Mouse (Mus musculus): ENCODE results near the gene Extl1.

The Extl1 gene

GRCm38 (mm10) chr4:134388397-134388796 is 4.7 kb upstream of the Extl1 start:
- peak; percentile 83 to 87 for DNase-seq

DNA sequence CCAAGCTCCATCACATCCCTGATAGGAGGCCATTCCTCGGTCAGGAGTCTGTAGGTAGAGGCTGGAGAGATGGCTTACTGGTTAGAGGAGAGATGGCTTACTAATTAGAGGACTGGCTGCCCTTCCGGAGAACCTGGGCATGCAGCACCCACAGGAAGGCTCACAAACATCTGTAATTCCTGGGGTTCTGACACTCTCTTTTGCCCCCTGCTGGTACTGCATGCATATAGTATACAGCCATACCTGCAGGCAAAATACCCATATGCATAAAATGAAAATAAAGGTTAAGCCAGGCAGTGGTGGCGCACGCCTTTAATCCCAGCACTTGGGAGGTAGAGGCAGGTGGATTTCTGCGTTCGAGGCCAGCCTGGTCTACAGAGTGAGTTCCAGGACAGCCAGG is 3.6 kb upstream of the Extl1 start:
- DNase-seq = no peak

DNA sequence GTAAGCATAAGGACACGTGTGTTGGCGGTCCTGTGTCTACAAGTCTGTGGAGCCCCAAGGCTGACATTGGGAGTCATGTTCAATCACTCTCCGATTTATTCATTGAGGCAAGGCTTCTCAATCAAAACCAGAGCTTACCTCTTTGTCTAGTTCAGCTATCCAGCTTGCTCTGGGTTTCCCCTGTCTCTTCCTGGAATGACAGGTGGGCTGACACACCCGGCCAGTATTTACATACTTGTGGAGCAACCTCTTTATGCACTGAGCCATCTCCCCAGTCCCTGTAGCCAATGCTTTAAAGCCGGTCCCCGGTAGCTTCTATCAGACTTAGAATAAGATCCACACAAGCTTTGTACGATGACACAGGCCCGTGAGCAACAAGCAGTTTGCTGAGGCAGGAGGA is 4.1 kb downstream of the Extl1 start:
- no peak for DNase-seq

DNA sequence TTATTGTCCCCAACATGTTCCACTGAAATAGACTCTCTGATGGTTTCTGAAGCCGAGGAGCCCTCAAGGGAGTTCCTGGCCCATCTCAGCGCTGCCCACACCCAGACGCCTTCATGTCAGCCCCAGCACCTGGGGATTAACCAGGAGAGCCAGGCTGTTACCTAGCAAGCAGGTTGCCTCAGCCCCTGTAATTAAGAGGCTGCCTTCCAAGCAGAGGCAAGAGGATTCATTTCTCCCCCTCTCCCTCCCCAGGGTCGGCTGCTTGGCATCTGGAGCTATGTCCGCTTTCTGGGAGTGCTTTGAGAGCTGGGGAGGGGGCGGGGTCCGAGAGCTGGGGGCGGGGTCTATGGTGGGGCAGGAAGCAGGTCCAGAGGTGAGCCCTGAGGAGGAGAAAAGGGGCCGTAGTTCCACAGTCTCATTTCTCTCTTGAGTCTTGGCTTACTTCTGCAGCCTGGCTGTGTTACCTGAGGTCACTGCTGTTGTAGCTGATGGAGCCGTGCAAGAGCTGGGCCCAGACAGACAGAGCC is 5.5 kb downstream of the Extl1 start:
- DNase-seq = no peak

DNA sequence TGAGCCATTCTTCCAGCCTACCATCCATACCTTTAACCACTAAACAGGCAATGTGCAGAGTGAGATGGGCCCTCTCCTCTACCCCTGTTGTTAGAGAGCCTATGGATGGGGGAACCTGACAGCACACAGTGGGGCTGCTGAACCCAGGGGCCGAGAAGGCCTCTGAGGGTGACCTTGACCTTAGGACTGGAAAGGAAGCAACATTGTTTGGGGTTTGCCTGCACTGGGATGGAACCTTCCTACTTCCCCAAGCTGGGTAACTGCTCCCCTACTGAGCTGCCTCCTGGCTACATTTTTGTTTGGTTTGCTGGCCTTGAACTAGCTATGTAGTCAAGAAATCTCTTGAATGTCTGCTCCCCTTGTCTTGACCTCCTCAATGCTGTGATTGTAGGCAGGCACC is 9.3 kb downstream of the Extl1 start:
- DNase-seq = no peak

- DNase-seq = peak; percentile 32 to 35
These were observed 10.4 kb downstream of the Extl1 start for GRCm38 (mm10) chr4:134373295-134373694.

DNA sequence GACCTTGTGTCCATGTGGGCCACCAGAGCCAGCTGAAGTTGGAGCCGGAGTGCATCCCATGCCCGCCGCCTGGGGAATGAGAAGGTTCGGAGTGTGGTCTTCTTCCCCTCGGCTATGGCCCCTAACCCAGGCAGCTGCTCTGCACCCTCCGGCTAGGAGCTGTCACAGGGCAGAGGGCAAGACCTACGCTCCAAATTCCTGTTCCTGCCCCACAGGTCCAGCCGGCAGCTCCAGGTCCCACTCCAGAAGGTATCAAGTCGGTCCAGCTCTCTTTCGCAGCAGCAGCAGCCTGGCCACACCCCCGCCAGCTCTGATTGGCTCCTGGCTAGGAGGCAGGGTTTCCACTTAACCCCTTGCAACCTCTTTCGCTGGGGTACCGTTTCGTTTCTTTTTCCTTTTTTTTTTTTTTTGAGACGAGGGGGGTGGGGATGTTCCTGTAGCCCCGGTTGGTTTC is 11.3 kb downstream of the Extl1 start:
- peak; percentile 90 to 91 for DNase-seq

GRCm38 (mm10) chr4:134371316-134371855 is 12.3 kb downstream of the Extl1 start:
- DNase-seq = peak; percentile 28 to 37

DNA sequence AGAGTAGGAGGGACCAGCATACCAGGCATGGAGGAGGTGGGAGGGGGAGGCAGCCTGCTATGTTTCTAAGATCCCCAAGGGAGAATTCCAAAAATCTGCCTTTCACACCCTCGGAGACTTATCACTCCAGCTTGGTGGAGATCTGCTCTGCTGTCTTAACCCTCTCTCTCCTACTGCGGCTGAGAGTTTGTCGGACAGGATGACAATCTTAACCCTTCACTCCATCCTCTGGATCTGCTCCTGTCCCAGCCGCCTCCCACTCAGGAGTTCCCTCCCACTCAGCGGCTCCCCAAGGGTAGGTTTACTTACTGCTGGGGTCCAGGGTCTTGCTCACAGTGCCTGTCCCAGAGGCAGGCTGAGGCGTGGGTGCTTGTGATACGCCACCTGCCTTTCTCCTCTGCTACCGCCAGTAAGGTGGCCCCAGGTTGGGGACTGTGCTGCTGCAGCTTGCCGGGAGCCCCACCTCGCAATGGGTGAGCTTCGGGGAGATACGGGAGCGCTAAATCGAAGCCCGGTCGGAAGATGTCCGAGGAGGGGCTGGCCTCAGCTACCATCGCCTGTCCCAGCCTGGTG is 12.9 kb downstream of the Extl1 start:
- no peak for DNase-seq

DNA sequence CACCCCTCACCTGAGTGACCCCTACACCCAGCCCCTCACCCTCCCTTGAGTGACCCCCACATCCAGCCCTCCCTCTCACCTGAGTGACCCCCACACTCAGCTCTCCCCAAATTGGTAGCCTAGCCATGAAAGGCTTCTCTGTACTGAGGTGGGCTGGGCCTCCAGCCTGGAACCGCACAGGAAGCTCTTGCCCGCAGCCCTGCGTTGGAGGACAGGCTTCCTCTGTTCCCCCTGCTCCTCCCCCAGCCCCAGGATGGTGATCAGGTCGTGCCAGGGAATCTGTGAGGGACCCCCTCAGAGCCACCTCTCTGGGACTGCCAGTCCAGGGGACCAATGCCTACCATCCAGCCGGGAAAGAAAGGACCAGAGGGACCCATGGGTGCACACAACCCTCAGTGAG is 18.4 kb downstream of the Extl1 start:
- DNase-seq = no peak

DNA sequence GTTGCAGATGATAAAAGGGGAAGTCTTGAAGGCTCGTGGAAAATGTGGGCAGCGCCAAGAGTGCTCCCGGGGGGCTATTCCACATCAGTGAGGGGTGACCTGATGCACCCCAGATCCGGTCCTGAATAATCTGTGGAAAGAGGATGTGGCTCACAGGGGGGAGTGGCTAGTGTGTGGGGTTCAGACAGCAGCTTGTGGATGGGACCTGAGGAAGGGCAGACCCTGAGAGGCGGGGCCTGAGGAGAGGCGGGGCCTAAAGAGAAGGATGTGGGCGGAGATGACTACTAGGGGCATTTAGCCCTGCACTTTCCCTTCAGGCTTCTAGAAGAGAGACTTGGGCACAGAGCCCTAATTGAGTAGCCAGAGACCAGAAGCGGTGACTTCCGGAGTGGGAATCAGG is 21.1 kb downstream of the Extl1 start:
- DNase-seq = no peak

DNA sequence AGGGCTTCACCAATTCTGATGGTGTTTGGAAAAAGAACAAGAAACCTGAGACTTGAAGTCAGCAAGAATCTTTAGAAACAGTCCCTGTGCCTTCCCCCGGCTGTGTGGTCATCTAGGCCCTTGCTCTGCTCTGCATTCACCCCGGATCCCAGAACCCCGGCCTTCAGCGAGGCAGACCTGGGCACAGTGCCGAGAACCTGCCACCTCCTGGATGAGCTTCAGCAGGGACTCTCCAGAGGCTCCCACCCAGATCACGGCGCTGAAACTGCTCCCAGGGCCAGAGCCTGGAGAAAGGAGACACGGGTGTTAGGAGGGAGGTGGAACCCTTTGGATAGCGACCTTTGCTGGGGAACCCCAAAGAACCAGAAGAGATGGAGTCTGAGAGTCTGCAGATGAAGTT is 21.5 kb downstream of the Extl1 start:
- peak; percentile 38 to 60 for DNase-seq

DNA sequence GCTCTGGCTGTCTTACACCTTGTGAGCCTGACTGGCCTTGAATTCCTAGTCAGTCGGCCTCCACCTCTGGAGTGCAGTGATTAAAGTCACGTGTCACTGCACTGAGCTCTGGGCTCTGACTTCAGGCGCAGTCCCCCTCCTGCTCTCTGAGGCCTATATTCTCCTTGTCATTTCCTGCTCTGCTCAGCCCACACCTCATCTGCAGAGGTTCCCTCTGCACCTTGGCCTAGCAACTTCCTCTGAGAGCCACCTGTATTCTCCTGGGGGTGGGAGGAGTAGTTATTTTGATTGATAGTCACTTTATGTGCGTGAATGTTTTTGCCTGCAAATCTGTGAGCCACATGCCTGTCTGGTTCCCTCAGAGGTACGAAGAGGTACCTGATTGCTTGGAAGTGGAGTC is 22.4 kb downstream of the Extl1 start:
- no peak for DNase-seq

DNA sequence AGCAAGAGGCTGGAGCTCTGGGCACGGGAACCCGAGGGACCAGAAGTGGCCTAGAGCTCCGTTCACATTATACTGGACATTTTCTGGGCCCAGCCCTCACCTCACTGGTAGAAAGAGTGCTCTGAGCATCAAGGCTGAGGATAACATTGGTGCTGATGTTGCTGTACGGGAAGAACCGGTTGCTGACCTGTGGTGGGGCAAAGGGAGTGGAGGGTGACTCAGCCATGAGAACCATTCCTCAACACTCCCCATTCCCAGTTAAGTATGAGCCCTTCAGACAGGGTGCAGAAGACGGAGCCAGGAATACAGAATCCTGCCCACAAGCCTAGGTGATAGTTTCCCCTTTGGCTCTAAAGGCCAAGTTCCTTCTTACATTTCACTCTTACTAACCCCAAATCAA is 24.0 kb downstream of the Extl1 start:
- DNase-seq = no peak

GRCm38 (mm10) chr4:134357461-134357771 is 26.2 kb downstream of the Extl1 start:
- DNase-seq = no peak

GRCm38 (mm10) chr4:134356591-134357460 is 26.8 kb downstream of the Extl1 start:
- DNase-seq = peak; percentile 89 to 92

DNA sequence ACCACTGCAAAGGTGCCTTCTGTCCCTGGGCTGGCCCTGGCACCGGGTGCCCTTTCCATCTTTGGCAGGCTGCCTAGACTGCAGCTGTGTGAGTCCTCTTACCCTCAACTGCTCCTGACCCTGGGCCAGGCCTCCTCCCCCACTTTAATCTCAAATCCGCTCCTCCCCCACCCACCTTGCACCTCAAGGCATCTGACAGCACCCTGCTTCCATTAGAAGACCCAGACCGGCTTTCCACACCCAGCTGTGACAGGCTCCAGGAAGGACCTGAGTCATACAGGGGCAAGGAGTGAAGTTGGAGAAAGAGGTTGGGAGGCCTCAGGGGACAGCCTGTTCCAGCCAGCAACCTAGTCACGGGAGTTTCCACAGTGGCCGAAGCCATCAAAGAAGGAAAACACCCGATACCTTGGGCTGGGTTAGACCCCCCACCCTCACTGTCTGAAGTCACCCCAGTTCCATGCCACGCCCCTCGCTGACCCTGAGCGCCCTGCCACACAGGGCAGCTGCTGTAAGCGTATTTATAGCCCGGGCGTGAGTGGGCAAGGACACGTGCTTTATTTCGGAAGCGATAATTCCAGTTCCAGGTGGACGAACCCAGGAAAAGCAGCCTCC is 27.7 kb downstream of the Extl1 start:
- DNase-seq = peak; percentile 48 to 62

GRCm38 (mm10) chr4:134353527-134354409 is 29.9 kb downstream of the Extl1 start:
- DNase-seq = no peak

GRCm38 (mm10) chr4:134352929-134353328 is 30.7 kb downstream of the Extl1 start:
- no peak for DNase-seq

GRCm38 (mm10) chr4:134352261-134352707 is 31.4 kb downstream of the Extl1 start:
- DNase-seq = no peak

GRCm38 (mm10) chr4:134351329-134352260 is 32.1 kb downstream of the Extl1 start:
- DNase-seq = no peak
